Mouse (Mus musculus) T-helper 1 cell (primary cell): ENCODE measurements around the gene Prkn.

Source experiments
- in situ Hi-C: fragments of 300-600 bp; cut with MboI, MseI; formaldehyde crosslinking; loops from one replicate; pipeline ENCODE4 v1.15.1; 2025; ENCODE audit warnings: high pct_unique_total_duplicates

Gene Prkn

GRCm38 (mm10) chr17:11637642-11638041, 797.5 kb downstream of the Prkn start:
- in situ Hi-C loops: no loop called here

- in situ Hi-C loops: no loop called here
These were observed 798.3 kb downstream of the Prkn start for GRCm38 (mm10) chr17:11638451-11638850.

- in situ Hi-C loops: no loop called here
These were observed 799.6 kb downstream of the Prkn start for GRCm38 (mm10) chr17:11639786-11640185.

- in situ Hi-C loops: no loop called here
These were observed 802.1 kb downstream of the Prkn start for GRCm38 (mm10) chr17:11642328-11642727.

- in situ Hi-C loops: no loop called here
These were observed 803.8 kb downstream of the Prkn start for GRCm38 (mm10) chr17:11644016-11644415.

DNA sequence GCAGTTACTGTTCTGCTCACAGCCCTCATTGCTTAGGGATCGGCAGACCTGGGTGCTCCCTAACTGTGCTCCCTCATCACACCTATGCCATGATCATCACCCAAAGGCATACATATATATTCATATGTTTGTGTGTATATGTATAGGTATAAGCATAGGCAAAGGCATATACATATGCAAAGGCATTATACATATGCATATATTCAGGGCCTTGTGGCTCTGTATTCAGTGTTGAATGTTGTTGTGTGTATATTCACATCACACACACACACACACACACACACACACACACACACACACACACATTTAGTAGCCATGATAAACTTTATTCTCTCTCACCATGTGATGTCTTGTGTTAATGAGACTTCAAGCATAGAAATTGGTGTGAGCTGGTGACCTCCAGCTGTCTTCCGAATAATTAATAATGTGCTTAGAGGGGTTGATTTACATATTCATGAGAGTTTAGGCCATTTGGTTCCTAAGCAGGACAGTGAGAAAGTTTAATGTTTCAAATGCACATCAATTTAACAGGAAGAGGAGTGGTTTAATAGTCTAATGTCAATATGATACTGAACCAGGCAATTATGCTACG, 804.8 kb downstream of the Prkn start:
- in situ Hi-C loops: no loop called here

DNA sequence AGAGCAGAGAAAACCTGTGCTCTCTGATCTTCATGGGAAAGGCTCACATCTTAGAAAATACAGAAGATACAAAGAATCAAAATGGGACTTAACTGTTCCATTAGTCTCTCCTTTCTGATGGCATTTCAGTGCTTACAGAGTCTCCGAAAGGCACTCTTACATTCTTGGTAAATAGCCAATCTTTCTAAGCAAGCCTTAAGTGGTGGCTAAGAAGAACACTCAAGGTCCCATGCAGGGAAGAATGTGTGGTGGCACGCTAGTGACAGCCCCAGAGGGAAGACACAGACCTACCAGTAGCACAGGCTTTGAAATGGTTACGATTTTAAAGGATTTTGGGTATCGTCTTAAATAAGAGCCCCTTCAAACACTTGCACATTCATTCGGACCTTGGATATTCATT, 816.2 kb downstream of the Prkn start:
- in situ Hi-C loops: no loop called here

- in situ Hi-C loops: no loop called here
These were observed 816.7 kb downstream of the Prkn start for GRCm38 (mm10) chr17:11656878-11657277.

DNA sequence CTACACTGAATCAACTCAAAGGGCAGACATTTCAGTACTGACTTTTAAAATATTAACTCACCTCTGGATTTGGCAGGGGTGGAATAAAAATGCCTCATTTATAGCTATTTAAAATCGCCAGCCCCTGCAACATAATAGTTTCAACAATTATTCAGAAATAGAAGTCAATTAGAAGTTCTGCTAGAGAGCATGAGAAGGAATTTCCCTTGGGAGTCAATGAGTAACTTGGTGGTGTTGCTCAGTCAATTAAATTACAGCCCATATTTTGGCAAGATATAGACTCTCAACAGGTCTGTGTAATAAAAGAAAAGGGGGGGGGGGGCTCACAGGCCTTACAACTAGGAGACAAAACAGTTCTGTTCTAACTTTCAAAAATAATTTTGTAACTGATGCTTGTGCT, 821.7 kb downstream of the Prkn start:
- in situ Hi-C loops: no loop called here

GRCm38 (mm10) chr17:11663437-11663836, 823.3 kb downstream of the Prkn start:
- in situ Hi-C loops: no loop called here

GRCm38 (mm10) chr17:11664610-11665345, 824.6 kb downstream of the Prkn start:
- in situ Hi-C loops: no loop called here

- in situ Hi-C loops: no loop called here
These were observed 839.5 kb downstream of the Prkn start for GRCm38 (mm10) chr17:11679716-11680115.

DNA sequence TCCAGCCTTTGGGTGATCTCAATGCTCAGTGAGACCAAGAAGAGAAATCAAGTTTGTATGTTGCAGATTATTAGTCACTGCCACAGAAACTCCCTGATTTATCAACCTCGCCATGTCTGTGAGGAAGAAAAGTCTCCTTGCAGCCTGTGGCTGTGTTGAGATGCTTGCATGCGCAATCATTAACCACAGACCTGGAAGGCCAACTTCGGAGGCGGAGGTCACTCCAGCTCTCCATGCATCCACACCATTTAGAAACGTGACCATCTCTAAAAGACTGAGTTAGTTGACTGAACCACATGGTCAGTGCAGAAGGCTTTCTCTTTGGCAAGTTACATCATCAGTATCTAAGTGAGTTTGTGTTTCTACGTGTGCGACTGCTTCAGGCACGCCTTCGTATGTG, 840.3 kb downstream of the Prkn start:
- in situ Hi-C loops: no loop called here

GRCm38 (mm10) chr17:11681825-11682372, 841.7 kb downstream of the Prkn start:
- in situ Hi-C loops: no loop called here

GRCm38 (mm10) chr17:11705005-11705404, 864.8 kb downstream of the Prkn start:
- in situ Hi-C loops: no loop called here

GRCm38 (mm10) chr17:11705761-11706160, 865.6 kb downstream of the Prkn start:
- in situ Hi-C loops: no loop called here

GRCm38 (mm10) chr17:11712066-11712465, 871.9 kb downstream of the Prkn start:
- in situ Hi-C loops: no loop called here

DNA sequence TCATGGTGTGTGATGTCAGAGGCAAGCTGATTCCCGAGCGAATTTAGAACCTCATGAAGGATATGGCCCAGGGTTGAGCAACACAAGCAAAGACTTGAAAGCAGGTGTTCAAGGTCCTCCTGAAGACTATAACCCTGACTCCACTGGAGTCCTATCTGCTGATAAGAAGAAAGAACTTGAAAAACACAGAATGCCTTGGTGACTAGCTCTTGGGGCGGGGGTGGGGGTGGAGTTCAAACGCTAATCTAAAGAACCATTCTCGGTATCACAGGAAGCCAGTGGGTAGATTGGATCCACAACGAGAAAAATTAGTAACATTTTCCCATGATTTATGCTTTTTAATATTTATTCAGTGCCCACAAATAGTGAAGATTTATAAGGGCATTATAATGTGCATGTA, 879.6 kb downstream of the Prkn start:
- in situ Hi-C loops: no loop called here

- in situ Hi-C loops: no loop called here
These were observed 881.7 kb downstream of the Prkn start for GRCm38 (mm10) chr17:11721906-11722305.

DNA sequence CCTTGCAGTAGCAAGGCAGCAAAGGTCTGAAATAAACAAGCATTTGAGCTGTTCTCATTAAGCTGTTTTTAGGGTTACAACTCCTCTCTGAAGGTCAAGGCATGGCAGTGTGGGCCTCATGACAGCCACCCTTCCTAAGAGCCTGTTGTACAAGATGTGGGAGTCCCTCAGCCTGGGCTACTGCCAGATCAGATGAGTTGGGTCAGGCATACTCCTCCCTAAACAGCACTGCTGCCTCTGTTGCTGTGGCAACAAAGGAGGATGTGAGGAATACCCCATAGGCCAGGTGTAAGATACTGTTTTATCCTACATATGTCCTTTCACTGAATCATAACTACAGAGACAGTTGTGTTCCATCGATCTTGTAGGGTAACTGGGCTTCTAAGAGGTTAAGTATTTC, 882.3 kb downstream of the Prkn start:
- in situ Hi-C loops: no loop called here

DNA sequence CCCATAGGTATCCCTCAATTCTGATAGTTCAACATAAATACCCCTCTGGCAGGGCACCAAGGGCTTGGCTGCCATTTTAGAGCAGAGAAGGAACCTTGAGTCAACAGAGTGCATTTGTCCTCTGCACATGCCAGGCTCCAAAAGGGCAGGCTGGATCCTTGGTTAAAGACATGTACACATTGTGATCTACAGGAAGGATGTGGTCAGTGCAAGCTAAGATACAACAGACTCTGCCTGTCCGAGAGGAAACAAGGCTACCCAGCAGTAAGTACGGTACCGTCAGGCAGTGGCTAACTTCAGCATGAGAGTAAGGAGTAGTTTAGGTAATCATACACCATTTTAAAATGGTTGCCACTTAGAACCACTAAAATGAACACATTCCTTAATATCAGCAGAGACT, 884.0 kb downstream of the Prkn start:
- in situ Hi-C loops: no loop called here

DNA sequence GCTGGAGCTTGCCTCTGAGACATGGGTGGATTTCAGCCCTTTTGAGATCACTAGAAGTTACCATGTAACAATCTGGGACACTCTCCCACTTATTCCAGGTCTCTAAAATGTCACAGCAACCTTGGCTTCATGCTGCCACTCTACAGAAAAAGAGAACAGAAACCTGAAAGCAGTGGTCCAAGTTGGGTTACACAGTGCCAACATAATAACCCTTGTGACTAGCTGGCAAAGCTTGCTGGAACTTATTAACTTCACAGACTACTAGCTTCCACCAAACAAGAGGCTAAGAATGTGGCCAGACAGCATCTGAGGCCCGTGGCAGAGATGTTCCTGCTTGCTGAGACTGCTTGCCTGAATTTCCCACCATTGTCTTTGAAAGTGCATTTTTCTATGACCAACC, 886.9 kb downstream of the Prkn start:
- in situ Hi-C loops: no loop called here

- in situ Hi-C loops: no loop called here
These were observed 888.1 kb downstream of the Prkn start for GRCm38 (mm10) chr17:11728294-11728693.
